Mouse (Mus musculus) liver, adult 2 months (tissue): ENCODE results near the gene Uap1.

Experiments
- CTCF ChIP-seq: fragments of 200-500 bp; IDR thresholded peaks from 2 replicates; pipeline ENCODE4 v1.5.1; 2011; ENCODE audit warnings: low read depth, low read length, control low read depth
- POLR2A ChIP-seq: fragments of 200-500 bp; IDR thresholded peaks from 2 replicates; pipeline ENCODE4 v1.6.1; 2011; ENCODE audit warnings: low read length, control low read depth; ENCODE audit not compliant: insufficient read depth; ENCODE audit errors: extremely low read depth

DNA sequence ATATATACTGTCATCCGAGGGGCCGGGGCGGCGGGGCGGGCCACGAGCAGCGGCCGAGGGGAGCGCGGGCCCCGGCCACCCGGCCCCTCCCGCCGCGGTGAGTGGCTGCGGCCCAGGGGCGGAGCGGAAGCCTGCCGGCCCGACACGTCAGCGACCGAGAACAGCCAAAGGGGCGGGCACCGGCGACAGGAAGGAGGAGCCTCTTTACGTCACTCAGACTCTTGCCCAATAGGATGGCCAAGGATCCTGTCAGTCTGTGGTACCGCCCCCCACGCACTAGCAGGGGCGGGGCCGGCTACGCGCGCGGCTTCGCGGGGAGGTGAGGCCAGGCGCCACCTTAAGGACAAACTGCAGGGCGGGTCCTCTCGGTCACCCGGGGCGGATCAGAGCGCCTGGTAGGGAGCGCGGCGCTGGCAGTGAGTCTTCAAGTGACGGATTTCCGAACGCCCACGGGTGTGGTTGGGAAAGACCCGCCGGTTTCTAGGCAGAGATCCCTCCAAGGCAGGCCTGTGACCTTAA lies at the start of gene Uap1:
- TF ChIP-seq CTCF (peak; percentile 32; the same call in 1 of the 2 replicates), POLR2A (peak; percentile 71; the same call in 1 of the 2 replicates)
